Mouse (Mus musculus): ENCODE measurements around the gene Car11. TPM values are rescaled to one million over a fixed set of nuclear protein-coding genes. Genes with fewer than 3 reads are reported as not detected.

The Car11 gene
- polyA plus RNA-seq, 2 experiments from 2014 or later, result 0.51 TPM; not detected in 1

DNA sequence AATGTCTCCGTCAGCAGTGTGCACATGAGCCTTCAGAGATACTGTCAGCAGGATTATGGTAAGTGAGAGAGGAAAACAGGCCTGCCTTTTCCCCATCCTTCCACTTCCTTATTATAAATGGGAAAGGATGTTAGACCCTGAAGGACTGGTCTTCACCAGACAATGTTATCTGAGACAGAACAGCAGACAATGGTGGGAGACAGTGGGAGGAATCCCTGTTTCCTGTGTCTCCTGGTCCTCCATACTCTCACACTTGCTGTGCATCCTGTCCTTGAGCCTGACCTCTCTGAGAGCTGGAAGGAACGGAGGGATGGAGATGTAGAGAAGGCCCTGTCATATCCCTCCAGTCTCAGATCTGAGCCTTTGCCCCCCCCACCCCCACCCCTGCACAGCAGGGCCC lies 7.3 kb upstream of the Car11 start:
- no peak for ATAC-seq

DNA sequence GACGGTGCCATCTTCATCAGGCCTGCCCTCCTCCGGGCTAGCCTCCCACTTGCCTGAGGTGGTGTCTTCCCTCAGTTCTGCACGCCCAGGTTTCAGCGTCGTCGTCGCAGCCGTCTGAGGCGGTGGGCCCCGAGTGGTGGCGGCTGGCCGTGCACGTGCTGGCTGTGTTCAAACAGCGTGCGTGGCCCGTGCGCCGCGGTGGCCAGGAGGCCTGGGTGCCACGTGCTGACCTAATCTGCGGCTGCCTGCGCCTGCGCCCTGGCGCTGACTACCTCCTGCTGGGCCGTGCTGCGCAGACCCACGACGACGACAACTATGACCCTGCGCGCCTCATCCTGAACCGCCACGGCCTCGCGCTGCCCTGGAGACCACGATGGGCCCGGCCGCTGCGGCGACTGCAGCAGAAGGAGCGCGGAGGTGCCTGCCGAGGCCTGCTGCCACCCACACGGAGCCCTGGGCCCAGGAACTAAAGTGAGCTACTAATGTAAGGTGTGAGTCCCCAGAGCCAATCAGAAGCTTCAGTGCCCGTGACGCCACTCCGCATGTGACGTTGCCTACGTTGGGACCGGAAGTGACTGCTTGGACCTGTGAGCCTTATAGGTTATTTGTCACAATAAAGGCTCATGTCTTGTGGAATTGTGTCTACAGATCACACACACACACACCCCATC lies 5.6 kb upstream of the Car11 start, which contains the start of gene Sec1:
Gene Sec1 (minus strand): TSS at position 482 of the 671 bp plus-strand sequence.
- no peak for ATAC-seq

DNA sequence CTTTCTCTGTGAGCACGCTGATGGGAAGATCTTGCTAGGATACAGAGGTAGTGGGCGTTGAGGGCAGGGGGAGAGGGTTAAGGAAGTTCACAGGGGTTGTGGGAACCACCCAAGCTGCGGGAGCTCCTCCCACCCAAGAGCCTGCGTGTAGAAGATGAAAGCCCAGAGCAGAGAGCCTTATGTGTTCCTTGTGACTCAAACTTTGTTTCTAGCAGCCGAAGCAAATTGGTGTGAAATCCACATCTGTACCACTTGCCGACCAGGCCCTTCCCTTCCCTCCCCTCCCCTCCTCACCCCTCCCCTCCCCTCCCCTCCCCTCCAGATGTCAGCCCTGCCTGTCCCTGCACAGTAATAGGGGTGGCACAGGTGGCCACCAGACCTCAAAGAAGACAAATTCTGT lies 4.5 kb upstream of the Car11 start:
- no peak for ATAC-seq

- ATAC-seq, result no peak
Observed at GRCm38 (mm10) chr7:45697894-45698293, 1.7 kb upstream of the Car11 start.

DNA sequence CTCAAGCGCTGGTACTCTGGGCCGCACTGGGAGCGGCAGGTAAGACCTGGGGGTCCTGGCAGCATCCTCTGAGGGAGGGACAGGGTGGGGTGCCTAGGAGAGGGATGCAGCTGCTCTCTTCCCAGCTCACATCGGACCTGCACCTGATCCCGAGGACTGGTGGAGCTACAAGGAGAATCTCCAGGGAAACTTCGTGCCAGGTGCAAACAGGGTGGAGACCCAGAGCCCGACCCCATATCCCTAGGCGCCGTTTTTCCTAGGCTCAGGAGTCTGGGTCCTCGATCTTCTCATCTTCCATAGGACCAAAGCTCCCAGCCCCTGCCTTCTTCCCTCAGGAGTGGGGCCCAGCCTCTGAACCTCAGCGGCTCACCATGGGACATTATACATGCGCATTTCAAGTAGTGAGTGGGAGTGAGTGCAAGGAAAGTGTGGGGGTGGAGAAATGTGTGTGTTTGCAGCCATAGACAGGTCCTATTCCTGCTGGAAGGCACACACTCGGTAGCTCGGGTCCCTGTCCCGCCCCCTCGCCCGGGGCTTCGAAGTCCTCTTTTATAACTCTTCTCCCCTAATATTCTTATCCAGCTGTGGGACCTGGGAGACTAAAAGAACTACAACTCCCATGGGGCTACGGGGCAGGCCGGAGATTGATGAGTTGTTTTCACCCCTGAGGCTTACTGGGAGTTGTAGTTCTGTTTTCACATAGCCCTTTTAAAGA lies 815 bp downstream of the Car11 start:
- no peak for ATAC-seq

DNA sequence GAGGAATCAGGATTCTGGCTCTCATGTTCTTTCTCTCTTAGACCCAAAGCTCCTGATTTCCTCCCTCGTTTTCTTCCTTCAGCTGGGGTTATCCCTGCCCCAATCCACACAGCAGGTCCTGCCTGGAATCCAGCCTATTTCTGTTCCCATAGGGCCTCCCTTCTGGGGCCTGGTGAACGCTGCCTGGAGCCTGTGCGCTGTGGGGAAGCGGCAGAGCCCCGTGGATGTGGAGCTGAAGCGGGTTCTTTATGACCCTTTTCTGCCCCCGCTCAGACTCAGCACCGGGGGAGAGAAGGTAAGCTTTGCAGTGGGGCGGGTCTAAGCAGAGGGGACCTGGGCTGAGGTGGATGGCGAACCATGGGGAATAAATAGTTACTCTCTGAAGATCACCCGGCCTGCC lies 1.4 kb downstream of the Car11 start:
- ATAC-seq, result no peak

DNA sequence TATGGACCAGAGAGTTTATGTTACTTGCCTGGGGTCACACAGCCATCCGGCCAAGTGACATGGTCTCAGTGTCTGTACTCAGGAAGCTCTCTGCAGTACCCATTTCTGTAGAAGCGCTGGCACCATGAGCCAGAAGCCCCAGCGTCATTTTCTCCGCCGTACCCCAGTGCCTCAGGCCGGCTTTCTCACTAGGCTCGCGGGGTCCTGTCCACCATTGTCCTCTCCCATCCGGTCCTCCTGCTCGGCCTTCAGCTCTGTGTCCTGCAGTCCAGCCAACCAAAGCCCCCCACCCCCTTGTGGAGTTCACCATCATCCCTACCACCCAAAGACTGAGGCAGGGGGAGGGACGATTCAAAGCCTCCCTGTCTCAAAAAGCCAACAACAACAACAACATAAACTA lies 2.0 kb downstream of the Car11 start:
- no peak for ATAC-seq

DNA sequence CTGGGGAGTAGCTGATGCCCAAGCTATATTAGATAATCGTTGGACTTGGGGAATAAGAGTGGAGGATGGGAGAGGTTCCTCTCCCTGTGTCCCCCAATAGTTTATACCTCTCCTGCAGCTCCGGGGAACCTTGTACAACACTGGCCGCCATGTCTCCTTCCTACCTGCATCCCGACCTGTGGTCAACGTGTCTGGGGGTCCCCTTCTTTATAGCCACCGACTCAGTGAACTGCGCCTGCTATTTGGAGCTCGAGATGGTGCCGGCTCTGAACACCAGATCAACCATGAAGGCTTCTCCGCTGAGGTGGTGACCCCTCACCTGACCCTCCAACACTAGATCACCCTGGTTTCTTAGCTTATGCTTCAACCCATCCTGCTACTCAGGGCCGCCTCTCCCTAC lies 2.7 kb downstream of the Car11 start:
- no peak for ATAC-seq

DNA sequence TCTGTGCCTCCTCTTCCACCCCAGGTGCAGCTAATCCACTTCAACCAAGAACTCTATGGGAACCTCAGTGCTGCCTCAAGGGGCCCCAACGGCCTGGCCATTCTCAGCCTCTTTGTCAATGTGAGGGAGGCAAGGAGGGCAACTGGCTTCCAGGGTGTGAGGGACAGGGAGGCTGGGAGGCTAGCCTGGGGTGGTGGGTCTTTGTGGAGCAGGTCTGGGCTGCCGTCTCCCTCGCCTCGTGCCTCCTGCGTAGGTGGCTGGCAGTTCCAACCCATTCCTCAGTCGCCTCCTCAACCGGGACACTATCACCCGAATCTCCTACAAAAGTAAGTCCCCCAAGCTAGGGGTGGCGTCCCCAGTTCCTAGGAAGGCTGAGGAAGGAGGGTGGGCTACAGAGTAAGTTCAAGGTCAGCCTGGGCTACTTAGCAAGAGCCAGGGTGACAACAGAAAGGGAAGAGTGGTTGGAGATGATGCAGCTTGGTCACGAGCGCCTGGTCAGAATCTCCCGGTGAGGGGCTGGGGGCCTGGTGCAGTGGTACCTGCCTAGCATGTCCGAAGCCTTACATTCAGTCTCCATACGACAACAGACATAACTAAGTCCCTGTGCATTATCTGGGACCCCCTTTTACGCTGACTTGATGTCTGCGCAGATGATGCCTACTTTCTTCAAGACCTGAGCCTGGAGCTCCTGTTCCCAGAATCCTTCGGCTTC lies 3.3 kb downstream of the Car11 start:
- no peak for ATAC-seq

- no peak for ATAC-seq
Observed at GRCm38 (mm10) chr7:45703521-45704033, 3.9 kb downstream of the Car11 start.

DNA sequence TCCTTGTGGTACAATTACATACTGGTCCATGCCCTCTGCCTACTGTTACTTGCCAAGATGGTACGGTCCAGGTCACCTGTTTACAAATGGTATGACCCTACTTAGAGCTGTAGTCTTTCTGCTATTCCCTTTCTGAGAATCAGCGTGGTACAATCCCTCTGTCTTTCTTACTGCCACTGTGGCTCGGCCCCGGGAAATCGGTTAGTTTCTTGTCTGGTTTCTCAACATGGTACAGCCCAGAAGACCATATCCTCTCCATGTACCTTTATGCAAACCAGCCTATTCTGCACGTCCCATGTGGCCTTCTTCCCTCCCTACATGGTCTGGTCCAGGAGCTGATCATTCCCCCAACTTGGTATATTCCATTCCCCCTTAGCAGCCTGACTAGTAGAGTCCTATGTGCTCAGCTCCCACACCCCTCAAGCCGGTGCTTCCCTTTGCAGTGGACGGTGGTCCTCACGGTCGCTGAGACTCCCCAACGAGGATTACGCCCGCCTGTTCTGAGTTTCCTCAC lies 4.5 kb downstream of the Car11 start:
- ATAC-seq, result no peak

- ATAC-seq, result peak; percentile 79
Observed at GRCm38 (mm10) chr7:45704730-45705442, 5.2 kb downstream of the Car11 start, which contains the start of gene Dbp. Gene Dbp (plus strand): TSS chr7:45705088.

GRCm38 (mm10) chr7:45705443-45705864 lies 5.8 kb downstream of the Car11 start:
- ATAC-seq, result no peak

GRCm38 (mm10) chr7:45705873-45706281 lies 6.2 kb downstream of the Car11 start:
- no peak for ATAC-seq

DNA sequence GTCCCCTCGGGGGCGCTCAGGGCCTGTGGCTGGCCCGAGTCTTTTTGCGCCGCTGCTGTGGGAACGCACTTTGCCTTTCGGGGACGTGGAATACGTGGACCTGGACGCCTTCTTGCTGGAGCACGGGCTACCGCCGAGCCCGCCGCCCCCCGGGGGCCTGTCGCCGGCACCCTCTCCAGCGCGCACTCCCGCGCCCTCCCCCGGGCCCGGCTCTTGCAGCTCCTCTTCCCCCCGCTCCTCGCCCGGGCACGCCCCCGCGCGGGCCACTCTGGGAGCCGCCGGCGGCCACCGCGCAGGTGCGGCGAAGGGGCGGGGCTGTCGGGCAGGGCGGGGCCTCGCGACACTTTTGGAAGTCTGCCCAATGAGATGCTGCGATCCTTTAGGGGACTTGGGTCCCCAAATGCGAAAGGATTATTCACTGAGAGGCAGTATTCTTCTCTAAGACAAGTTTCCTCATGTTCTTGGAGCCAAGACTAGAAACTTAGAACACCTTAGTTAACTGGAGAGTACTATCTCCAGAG lies 7.1 kb downstream of the Car11 start:
- ATAC-seq, result no peak

DNA sequence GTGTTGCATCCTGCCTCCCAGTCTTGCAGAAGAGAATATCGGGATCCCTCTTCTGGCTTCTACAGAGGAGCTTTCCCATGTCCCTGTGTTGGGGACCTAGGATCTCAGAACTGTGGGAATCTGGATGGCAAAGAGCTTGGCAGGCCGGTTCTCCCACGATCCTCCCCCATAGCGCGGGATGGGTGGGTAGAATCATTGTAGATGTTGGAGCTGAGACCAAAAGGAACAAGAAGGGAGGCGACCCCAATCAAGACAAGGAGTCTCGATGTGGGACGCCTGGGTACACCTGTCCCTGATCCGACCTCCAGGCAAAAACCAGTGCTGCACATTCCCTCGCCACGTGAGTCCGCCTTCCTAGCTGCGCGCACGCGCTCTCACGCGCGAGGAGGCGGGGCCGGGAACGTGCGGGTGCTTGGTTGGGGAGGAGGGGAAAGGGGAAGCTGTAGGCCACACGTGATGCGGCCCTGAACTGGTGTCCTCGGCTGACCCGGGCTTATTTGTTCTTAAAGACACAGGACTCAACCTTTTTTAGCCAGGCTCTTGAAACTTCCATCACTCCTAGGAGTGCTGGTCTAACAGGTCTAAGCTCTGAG lies 7.8 kb downstream of the Car11 start:
- peak; percentile 23 for ATAC-seq

DNA sequence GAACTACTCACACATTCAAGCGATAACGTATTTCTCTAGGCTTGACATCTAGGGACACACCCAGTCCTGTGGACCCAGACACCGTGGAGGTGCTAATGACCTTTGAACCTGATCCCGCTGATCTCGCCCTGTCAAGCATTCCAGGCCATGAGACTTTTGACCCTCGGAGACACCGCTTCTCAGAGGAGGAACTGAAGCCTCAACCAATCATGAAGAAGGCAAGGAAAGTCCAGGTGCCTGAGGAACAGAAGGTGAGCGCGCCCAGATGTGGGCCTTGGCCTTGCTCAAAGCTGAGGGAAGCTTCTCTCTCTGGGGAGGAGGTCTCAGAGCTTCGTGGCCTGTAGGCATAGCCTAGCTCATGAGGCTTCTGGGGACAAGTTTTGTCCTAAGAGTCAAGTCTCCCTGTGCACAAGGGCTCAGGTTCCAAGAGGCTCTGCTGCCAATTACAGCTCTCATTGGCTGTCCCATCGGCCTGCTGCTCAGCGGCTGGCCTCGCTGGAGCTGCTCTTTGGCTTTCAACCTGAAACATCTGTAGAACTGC lies 8.6 kb downstream of the Car11 start:
- ATAC-seq, result no peak

DNA sequence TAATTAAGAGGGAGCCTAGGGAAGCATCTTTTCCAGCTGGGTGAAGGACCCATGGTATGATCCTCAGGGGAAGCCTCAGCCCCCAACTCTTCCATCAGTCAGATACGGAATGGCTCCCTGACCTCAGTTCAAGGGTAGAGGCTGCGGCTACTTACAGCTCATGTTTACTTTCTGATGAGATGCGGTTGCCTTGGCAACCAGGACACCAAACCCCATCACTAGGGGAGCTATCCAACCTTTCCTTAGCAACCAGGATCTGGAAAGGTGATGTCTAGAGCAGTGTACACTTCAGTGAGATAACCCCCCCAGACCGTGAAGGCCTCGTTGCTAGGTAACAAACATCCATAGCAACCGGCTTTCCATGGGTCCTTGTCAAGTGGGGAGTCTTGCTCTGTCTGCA lies 9.4 kb downstream of the Car11 start:
- ATAC-seq, result no peak

DNA sequence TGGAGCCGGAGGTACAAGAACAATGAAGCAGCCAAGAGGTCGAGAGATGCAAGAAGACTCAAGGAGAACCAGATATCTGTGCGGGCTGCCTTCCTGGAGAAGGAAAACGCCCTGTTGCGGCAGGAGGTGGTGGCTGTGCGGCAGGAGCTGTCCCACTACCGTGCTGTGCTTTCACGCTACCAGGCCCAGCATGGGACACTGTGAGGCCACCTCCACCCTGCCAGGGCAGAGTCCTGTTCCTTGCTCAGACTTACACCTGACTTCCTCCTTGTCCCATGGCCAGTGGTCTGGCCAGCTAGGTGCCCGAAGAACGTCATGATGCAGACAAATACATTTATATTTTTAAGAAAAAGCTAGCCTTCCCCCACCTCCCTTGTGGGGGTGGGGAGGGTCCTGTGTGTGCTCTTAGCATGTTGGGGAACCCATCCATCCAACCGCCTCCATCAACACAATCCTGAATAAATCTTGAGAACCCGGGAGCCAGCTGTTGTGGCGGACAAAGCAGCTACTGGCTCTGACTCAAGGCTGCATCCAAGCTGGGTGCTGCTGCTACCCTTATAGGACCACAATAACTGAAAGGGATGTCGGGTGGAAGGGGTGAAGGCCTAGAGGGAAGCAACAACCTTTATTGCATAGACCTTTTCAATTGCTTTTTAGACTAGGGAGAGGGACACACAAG lies 10.2 kb downstream of the Car11 start:
- no peak for ATAC-seq

DNA sequence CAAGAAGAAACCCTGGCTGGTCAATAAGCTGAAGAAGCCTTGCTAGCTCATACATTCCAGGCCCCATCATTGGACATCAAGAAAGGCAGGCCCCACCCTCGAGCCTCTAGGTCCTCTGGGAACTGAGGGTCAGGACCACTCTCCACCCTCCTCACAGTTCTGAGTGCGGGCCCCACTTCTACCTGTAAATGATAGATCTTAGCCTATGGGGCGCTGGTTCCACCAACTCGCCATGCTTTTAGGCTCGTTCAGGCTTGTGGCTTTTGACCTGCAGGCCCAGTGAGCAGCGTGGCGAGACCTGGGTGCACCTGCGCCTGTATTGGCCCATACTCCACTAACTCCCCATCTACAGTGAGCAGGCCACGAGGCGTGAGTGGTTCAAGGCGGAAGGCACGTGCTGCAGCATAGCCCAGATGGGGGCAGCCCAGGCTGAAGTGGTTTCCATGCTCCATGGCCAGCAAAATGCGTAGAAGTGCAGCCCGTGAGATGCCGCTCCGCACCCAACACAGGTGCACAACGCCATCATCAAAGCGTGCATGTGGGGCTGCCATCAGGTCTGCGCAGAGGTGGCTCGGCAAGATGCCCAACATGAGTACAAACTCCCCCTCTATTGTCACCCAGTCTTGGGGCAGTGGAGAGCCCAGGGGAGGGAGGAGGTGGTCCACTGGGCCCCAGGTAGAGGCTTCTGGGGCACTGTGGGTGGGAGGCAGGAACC lies 11.0 kb downstream of the Car11 start:
- no peak for ATAC-seq
